Mouse (Mus musculus) kidney, adult 2 months (tissue): ENCODE measurements around the gene Ttc28. TPM values are rescaled to one million over a fixed set of nuclear protein-coding genes. Genes with fewer than 3 reads are reported as not detected.
A peak's percentile ranks its signal among the peaks of the same experiment; 100 is the strongest.

Experiments
- DNase-seq: peaks from one replicate; pipeline ENCODE4 v3.0.0; 2021
- H3K27ac ChIP-seq: fragments of 200-500 bp; 2 replicates; pipeline ENCODE4 v1.5.1; 2012; ENCODE audit warnings: low read depth, low read length, control low read depth, inconsistent platforms; ENCODE audit not compliant: insufficient read depth
- H3K27me3 ChIP-seq: fragments of 200-500 bp; replicated peaks from 2 replicates; pipeline ENCODE4 v1.6.1; 2012; ENCODE audit warnings: mild to moderate bottlenecking, moderate library complexity, low read length, inconsistent platforms; ENCODE audit not compliant: control insufficient read depth, insufficient read depth
- H3K36me3 ChIP-seq: fragments of 200-500 bp; 2 replicates; pipeline ENCODE4 v1.6.1; 2012; ENCODE audit warnings: mild to moderate bottlenecking, moderate library complexity, low read length, inconsistent platforms; ENCODE audit not compliant: control insufficient read depth, insufficient read depth
- H3K4me1 ChIP-seq: fragments of 200-500 bp; 2 replicates; pipeline ENCODE4 v1.6.1; 2011; ENCODE audit warnings: low read length; ENCODE audit not compliant: control insufficient read depth, insufficient read depth
- H3K4me3 ChIP-seq: fragments of 200-500 bp; 2 replicates; pipeline ENCODE4 v1.5.1; 2011; ENCODE audit warnings: mild to moderate bottlenecking, low read depth, low read length, control low read depth; ENCODE audit not compliant: insufficient read depth
- CTCF ChIP-seq: fragments of 200-500 bp; conservative IDR thresholded peaks from 2 replicates; pipeline ENCODE4 v1.5.1; 2011; ENCODE audit warnings: low read depth, mild to moderate bottlenecking, control low read depth, low read length, moderate library complexity, mixed read lengths; ENCODE audit not compliant: insufficient read depth, insufficient read length
- POLR2A ChIP-seq: fragments of 200-500 bp; IDR thresholded peaks from one replicate; pipeline ENCODE4 v1.6.1; 2011; ENCODE audit warnings: low read depth, low read length, control low read depth
- WGBS: fragments of 180-500 bp; shearing (Covaris S2); methylation state at CpG from one replicate; pipeline ENCODE4 v1.1.7; 2018; 5-methylcytosine and 5-hydroxymethylcytosine counted together
- polyA plus RNA-seq: library from polyadenylated mRNA; depleted of rRNA; stranded (reverse); fragments of >200 nt; gene quantifications from 2 replicates; pipeline ENCODE4 v1.2.3, GENCODE M21; 2012

Ttc28 gene
- polyA plus RNA-seq, 1 experiment: 6.6 TPM

- no peaks in the 10 kb centered on the region for H3K27me3 ChIP-seq
- DNase-seq: no peak
- no peaks in the 10 kb centered on the region for H3K36me3 ChIP-seq
- H3K4me3 ChIP-seq: no peak overlapping the region
- TF ChIP-seq CTCF (no peak), POLR2A (no peak)
- peaks cover 9% of the 10 kb centered on the region for H3K4me1 ChIP-seq
- 84% methylated on average over 10 of the region's 10 CpGs for WGBS
- no peak overlapping the region for H3K27ac ChIP-seq
Measured at GRCm38 (mm10) chr5:111226486-111226885, 346.9 kb downstream of the Ttc28 start.

GRCm38 (mm10) chr5:111227850-111228249 is 348.2 kb downstream of the Ttc28 start:
- Histone ChIP-seq H3K36me3 (no peaks in the 10 kb centered on the region), H3K4me3 (no peak overlapping the region), H3K4me1 (peaks cover 9% of the 10 kb centered on the region), H3K27me3 (no peaks in the 10 kb centered on the region), H3K27ac (peak overlapping the region; percentile 49)
- no peak for TF ChIP-seq CTCF
- no peak for TF ChIP-seq POLR2A
- 21% methylated on average over 5 of the region's 5 CpGs for WGBS
- DNase-seq: peak; percentile 57

DNA sequence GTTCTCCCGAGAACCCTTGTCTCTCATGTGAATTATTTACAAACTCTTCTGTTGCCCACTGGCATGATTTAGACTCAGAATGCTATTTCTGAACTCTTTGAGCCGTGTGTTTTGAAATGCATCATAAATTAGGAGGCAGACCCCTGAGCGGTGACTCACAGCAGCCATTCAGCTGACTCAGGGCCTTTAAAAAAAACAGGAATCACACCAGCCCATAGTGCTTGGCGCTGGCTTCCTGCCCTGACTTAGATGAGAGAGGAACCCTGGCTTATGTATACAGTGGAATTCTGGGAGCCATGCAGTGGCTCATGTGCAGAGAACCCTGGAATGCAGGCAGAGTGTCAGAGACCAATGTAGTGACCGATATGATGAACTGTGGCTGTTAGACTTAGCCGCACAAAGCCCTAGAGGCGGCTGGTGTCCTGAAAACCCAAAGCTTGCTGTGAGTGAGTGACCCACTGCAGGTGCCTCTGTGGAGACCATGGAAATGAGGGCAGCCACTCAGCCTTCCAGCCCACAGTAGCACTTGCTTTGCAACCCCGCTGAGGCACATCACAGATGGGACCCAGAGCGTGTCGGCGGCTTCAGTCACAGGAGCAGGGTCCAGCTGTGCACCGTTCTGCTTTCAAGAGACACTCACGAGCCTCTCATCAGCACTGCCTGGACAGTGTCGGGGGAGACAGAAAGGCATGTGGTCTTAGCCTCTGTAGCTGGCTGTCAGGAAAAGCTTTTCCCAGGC is 348.9 kb downstream of the Ttc28 start:
- peak overlapping the region; percentile 49 for H3K27ac ChIP-seq
- WGBS: 20% methylated on average over 14 of the region's 14 CpGs
- H3K27me3 ChIP-seq: no peaks in the 10 kb centered on the region
- H3K36me3 ChIP-seq: no peaks in the 10 kb centered on the region
- no peak overlapping the region for H3K4me3 ChIP-seq
- peaks cover 9% of the 10 kb centered on the region for H3K4me1 ChIP-seq
- TF ChIP-seq POLR2A (no peak), CTCF (no peak)
- DNase-seq: peak; percentile 54

GRCm38 (mm10) chr5:111229041-111229394 is 349.4 kb downstream of the Ttc28 start:
- DNase-seq: peak; percentile 36
- no peak overlapping the region; the same call in 1 of the 2 replicates for H3K27ac ChIP-seq
- no peaks in the 10 kb centered on the region for H3K36me3 ChIP-seq
- H3K4me1 ChIP-seq: peaks cover 9% of the 10 kb centered on the region
- no peaks in the 10 kb centered on the region for H3K27me3 ChIP-seq
- TF ChIP-seq CTCF (no peak), POLR2A (no peak)
- 35% methylated on average over 12 of the region's 12 CpGs for whole genome bisulfite sequencing
- no peak overlapping the region for H3K4me3 ChIP-seq

DNA sequence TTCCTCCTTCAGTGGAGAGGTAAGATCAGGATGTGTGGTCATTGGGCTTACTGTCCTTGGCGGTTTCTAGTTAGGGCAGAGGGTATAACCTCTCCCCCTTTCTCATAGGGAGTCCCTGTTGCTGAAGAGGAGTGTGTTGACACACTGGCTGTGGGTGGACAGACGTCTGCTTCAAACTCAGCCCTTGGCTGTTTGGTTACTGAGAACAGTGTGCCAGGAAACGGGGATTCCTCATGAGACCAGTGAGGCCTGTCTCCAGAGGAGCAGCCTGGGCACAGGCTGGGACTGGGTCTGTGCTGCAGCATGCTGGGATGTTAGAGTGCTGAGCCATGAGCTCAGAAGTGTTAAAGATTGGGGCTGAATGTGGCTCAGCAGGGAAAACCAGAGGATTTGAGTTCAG is 350.1 kb downstream of the Ttc28 start:
- no peaks in the 10 kb centered on the region for H3K27me3 ChIP-seq
- no peak overlapping the region for H3K4me3 ChIP-seq
- 48% methylated on average over 3 of the region's 3 CpGs for WGBS
- no peak for TF ChIP-seq CTCF
- TF ChIP-seq POLR2A: no peak
- DNase-seq: no peak
- H3K27ac ChIP-seq: no peak overlapping the region
- H3K36me3 ChIP-seq: no peaks in the 10 kb centered on the region
- H3K4me1 ChIP-seq: peaks cover 9% of the 10 kb centered on the region

DNA sequence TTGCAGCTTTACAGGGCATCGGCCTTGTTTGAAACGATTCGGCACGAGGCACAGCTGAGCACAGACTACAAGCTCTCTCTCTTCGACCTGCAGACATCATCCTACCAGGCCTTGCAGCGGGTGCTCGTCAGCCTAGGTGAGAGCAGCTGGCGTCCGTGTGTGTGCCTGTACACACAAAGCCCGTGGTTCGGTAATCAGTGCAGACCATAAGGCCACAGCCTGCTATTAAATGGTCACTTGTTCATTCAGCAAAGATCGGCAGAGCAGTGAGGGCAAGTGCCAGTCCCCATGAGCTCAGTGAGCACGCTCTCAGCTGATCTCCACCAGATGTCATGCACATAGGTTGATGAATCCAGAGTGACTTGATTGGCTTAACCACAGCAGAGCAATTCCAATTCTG is 351.4 kb downstream of the Ttc28 start:
- Histone ChIP-seq H3K4me1 (peaks cover 9% of the 10 kb centered on the region), H3K4me3 (no peak overlapping the region), H3K27ac (no peak overlapping the region), H3K27me3 (no peaks in the 10 kb centered on the region), H3K36me3 (no peaks in the 10 kb centered on the region)
- 89% methylated on average over 13 of the region's 13 CpGs for WGBS
- TF ChIP-seq POLR2A (no peak), CTCF (no peak)
- no peak for DNase-seq

GRCm38 (mm10) chr5:111231769-111232168 is 352.2 kb downstream of the Ttc28 start:
- H3K4me1 ChIP-seq: peaks cover 9% of the 10 kb centered on the region
- H3K27ac ChIP-seq: no peak overlapping the region
- no peak for DNase-seq
- 100% methylated on average over 1 of the region's 1 CpGs for WGBS
- no peak for TF ChIP-seq POLR2A
- no peak for TF ChIP-seq CTCF
- no peak overlapping the region for H3K4me3 ChIP-seq
- H3K27me3 ChIP-seq: no peaks in the 10 kb centered on the region
- H3K36me3 ChIP-seq: no peaks in the 10 kb centered on the region
